ENCODE assay signal across 28 mouse cellular contexts in genomic region chr9:77717831-77718435, GRCm38 (mm10). TPM values are rescaled to one million over a fixed set of nuclear protein-coding genes. Genes with fewer than 3 reads are reported as not detected.
DNase-seq lines count a peak whose midpoint lies in the region; ATAC-seq and TF ChIP-seq lines count a peak whose summit lies in the region.
"Had no signal": no experiment of that assay in that cellular context is flagged by ENCODE, and none has a peak within 500 bp of the region (broad histone marks: within the 10 kb centered on the region; RNA-seq: fewer than 3 reads in every experiment).

No protein-coding gene starts in this region.

- no peaks in the 10 kb centered on the region for H3K36me3 ChIP-seq in liver, adult 2 months (ENCODE audit: control insufficient read depth, insufficient read depth, low read length)
- no peaks in the 10 kb centered on the region for H3K36me3 ChIP-seq in liver, embryonic 11.5 days (ENCODE audit: control insufficient read depth, insufficient read depth, low read length)
- no peaks in the 10 kb centered on the region for H3K36me3 ChIP-seq in kidney, postnatal 0 days (ENCODE audit: insufficient read depth, low read length)
- H3K36me3 ChIP-seq: embryonic facial prominence, embryonic 13.5 days; forebrain, embryonic 10.5 days; forebrain, embryonic 15.5 days; heart, embryonic 12.5 days; hindbrain, embryonic 13.5 days; liver, embryonic 15.5 days had no signal

- intact Hi-C loops in left cerebral cortex, postnatal 14 days (cut with DNase I) = no loop called here

- H3K9ac ChIP-seq in liver, adult 2 months (ENCODE audit: low read depth, low read length) = peak overlapping the region; percentile 68; the same call in 1 of the 2 replicates
- H3K9ac ChIP-seq in liver, embryonic 11.5 days (ENCODE audit: low read depth, low read length) = no peak overlapping the region
- no peak overlapping the region for H3K9ac ChIP-seq in kidney, postnatal 0 days (ENCODE audit: low read depth, low read length)
- H3K9ac ChIP-seq: embryonic facial prominence, embryonic 13.5 days; forebrain, embryonic 15.5 days; heart, embryonic 12.5 days; hindbrain, embryonic 13.5 days; liver, embryonic 15.5 days had no signal

- H3K27me3 ChIP-seq in liver, adult 2 months (ENCODE audit: control insufficient read depth, insufficient read depth, low read length) = no peaks in the 10 kb centered on the region
- H3K27me3 ChIP-seq in liver, embryonic 11.5 days (replicated peaks; ENCODE audit: control insufficient read depth, insufficient read depth, low read length) = no peaks in the 10 kb centered on the region
- no peaks in the 10 kb centered on the region for H3K27me3 ChIP-seq in kidney, postnatal 0 days (ENCODE audit: insufficient read depth, low read length)
- H3K27me3 ChIP-seq: embryonic facial prominence, embryonic 13.5 days; forebrain, embryonic 15.5 days; heart, embryonic 12.5 days; hindbrain, embryonic 13.5 days; liver, embryonic 15.5 days had no signal

- H3K4me1 ChIP-seq in liver, adult 2 months (ENCODE audit: control insufficient read depth, insufficient read depth, low read length) = peaks cover 18% of the 10 kb centered on the region
- no peaks in the 10 kb centered on the region for H3K4me1 ChIP-seq in liver, embryonic 11.5 days (replicated peaks; ENCODE audit: control insufficient read depth, insufficient read depth, low read length)
- no peaks in the 10 kb centered on the region for H3K4me1 ChIP-seq in kidney, postnatal 0 days (replicated peaks; ENCODE audit: insufficient read depth, low read length)
- H3K4me1 ChIP-seq: embryonic facial prominence, embryonic 13.5 days; forebrain, embryonic 10.5 days; forebrain, embryonic 15.5 days; heart, embryonic 12.5 days; hindbrain, embryonic 13.5 days had no signal

- H3K4me3 ChIP-seq in liver, adult 2 months (ENCODE audit: insufficient read depth, low read depth, low read length) = no peak overlapping the region
- H3K4me3 ChIP-seq in liver, embryonic 11.5 days (ENCODE audit: low read depth, low read length) = no peak overlapping the region
- no peak overlapping the region for H3K4me3 ChIP-seq in kidney, postnatal 0 days (replicated peaks; ENCODE audit: low read depth, low read length)
- H3K4me3 ChIP-seq: embryonic facial prominence, embryonic 13.5 days; forebrain, embryonic 10.5 days; forebrain, embryonic 15.5 days; heart, embryonic 12.5 days; hindbrain, embryonic 13.5 days; layer of hippocampus, adult 2 months; left cerebral cortex, adult 2 months; liver, embryonic 15.5 days had no signal

- peak; percentile 99 for DNase-seq in liver, adult 2 months (ENCODE audit: extremely low read depth, low read depth, low spot score)
- DNase-seq in liver, embryonic 11.5 days (ENCODE audit: low spot score) = no peak
- DNase-seq in kidney, adult 9 months = peak; percentile 91
- peak; percentile 17 for DNase-seq in kidney, postnatal 0 days (ENCODE audit: low spot score)
- DNase-seq in yolk sac, embryonic 10.5 days (ENCODE audit: low spot score) = peak; percentile 55
- no peak for DNase-seq in left cerebral cortex, postnatal 14 days (ENCODE audit: low spot score in 2 of 2)
- DNase-seq: adrenal gland, postnatal 25 days; B cell, adult 2 months; cerebellum, adult 11-12 months; cerebellum, postnatal 10 days; gastrocnemius, postnatal 25 days; heart, adult 18-20 months; heart, postnatal 4 days; lung, postnatal 14 days; midbrain, embryonic 14.5 days; retina, postnatal 1 day; right cerebral cortex, postnatal 14 days; thymus, adult 18-20 months; thymus, postnatal 4 days had no signal

- no peak for ATAC-seq in liver, embryonic 11.5 days (replicated peaks; ENCODE audit: low FRiP score)
- ATAC-seq in kidney, postnatal 0 days (replicated peaks; ENCODE audit: low FRiP score, low read depth) = no peak
- ATAC-seq: forebrain, embryonic 15.5 days; intestine, embryonic 16.5 days had no signal

- no peaks in the 10 kb centered on the region for H3K79me2 ChIP-seq in liver, adult 2 months (ENCODE audit: control insufficient read depth, insufficient read depth, low read length)

- H3K9me3 ChIP-seq in liver, embryonic 11.5 days (ENCODE audit: control insufficient read depth, low read length) = no peaks in the 10 kb centered on the region
- no peaks in the 10 kb centered on the region for H3K9me3 ChIP-seq in kidney, postnatal 0 days (replicated peaks; ENCODE audit: low read length)
- H3K9me3 ChIP-seq: embryonic facial prominence, embryonic 13.5 days; forebrain, embryonic 10.5 days; forebrain, embryonic 15.5 days; heart, embryonic 12.5 days; hindbrain, embryonic 13.5 days; liver, embryonic 15.5 days had no signal

- no peak for TF ChIP-seq CTCF in liver, adult 2 months (IDR thresholded peaks at IDR 0.05; ENCODE audit: low read depth, low read length)
- no peak for TF ChIP-seq CTCF in kidney, postnatal 0 days (IDR thresholded peaks at IDR 0.05; ENCODE audit: low read depth)

- peak overlapping the region; percentile 96 for H3K27ac ChIP-seq in liver, adult 2 months (replicated peaks; ENCODE audit: insufficient read depth, low read depth, low read length)
- no peak overlapping the region for H3K27ac ChIP-seq in liver, embryonic 11.5 days (ENCODE audit: low read depth, low read length)
- H3K27ac ChIP-seq in kidney, postnatal 0 days = no peak overlapping the region
- H3K27ac ChIP-seq: embryonic facial prominence, embryonic 13.5 days; forebrain, embryonic 10.5 days; forebrain, embryonic 15.5 days; hindbrain, embryonic 13.5 days; layer of hippocampus, adult 2 months; left cerebral cortex, adult 2 months; liver, embryonic 15.5 days had no signal

- no peak overlapping the region for H3K4me2 ChIP-seq in liver, embryonic 11.5 days
- H3K4me2 ChIP-seq in kidney, postnatal 0 days (ENCODE audit: low read length) = no peak overlapping the region
- H3K4me2 ChIP-seq: embryonic facial prominence, embryonic 13.5 days; forebrain, embryonic 15.5 days; heart, embryonic 12.5 days; hindbrain, embryonic 13.5 days; liver, embryonic 15.5 days had no signal

- TF ChIP-seq POLR2A in liver, adult 2 months (IDR thresholded peaks at IDR 0.05; ENCODE audit: extremely low read depth, insufficient read depth, low read length) = no peak

- WGBS in liver, adult 2 months = 28% methylated on average over 5 of the region's 5 CpGs
- WGBS in liver, embryonic 11.5 days = 56% methylated on average over 5 of the region's 5 CpGs
- WGBS in kidney, postnatal 0 days = 54% methylated on average over 5 of the region's 5 CpGs

RNA-seq across cellular contexts. Expression of gene Gclc, which starts 36.4 kb away (rescaled TPM):
- total RNA-seq in liver, adult 2 months (2014; rRNA removed) = 122 and 173 TPM in 2 replicates
- polyA plus RNA-seq in liver, adult 2 months (2012; rRNA removed) = 125 and 136 TPM in 2 replicates
- polyA plus RNA-seq in liver, embryonic 11.5 days (2014; fragmentation: Nextera tagmentation; extraction: Ambion mirVana) = 29.7 and 32.8 TPM in 2 replicates
- 41.7 and 44.6 TPM in 2 replicates for polyA plus RNA-seq in kidney, postnatal 0 days (2015; fragmentation: Nextera tagmentation; extraction: Ambion mirVana)
- 10 to 100 TPM; 35.1 to 36.3 TPM for total RNA-seq in left cerebral cortex, postnatal 14 days (2021)

Comparison
In these comparisons a context has a peak if more than half of its experiments do, and no peak if none do; other contexts are left out.
1. DNase-seq: peak in liver, adult 2 months (single experiment), kidney, adult 9 months (single experiment), kidney, postnatal 0 days (single experiment) and yolk sac, embryonic 10.5 days (single experiment); none in liver, embryonic 11.5 days (single experiment) and left cerebral cortex, postnatal 14 days (0 of 2).